Mouse (Mus musculus) right cerebral cortex, postnatal 25 days (tissue): ENCODE measurements around the gene Actg2.
"Not testable (repeated sequence)": the region's sequence is repeated elsewhere in the genome, so short reads cannot be mapped to it uniquely, and the experiment has no call there.

Experiments used
- DNase-seq: peaks from one replicate; pipeline ENCODE4 v3.0.0; 2022

The Actg2 gene

DNA sequence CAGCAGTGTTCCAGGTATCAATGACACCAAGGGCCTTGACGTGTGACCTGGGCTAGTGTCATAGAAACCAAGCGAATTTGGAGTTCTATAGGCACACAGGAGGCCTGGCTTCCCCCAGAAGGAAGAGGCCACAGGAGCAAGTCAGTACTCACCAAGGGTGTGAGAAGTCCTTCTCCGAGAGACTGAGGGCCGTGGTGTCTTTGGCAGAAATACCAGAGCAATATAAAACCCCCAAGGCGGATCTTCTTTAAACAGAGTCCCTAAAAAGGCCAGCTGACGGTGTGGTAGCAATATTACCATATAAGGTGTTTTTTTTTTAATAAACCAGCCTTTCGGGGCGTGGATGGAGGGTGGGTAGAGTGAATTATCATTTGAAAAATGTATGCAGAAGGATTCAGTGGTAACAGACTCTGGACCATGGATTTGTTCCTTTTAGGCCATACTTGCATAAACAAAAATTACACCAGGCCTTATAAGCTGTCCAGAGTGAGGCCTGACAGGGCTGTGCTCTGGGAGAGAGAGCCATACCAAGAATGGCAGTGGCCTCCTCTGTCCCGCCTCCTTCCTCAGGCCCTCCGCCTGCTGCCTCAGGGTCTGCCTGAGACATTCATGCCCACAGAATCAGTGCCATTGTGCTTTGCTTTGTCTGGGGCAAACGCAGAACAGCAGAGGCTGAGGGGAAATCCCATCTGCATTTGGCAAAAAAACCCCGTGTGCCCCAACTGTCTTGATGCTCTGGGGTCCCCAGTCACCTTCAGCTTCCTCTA, at the start of gene Actg2:
Gene Actg2 (minus strand): TSS at position 238 of the 767 bp plus-strand sequence.
- no peak for DNase-seq

DNA sequence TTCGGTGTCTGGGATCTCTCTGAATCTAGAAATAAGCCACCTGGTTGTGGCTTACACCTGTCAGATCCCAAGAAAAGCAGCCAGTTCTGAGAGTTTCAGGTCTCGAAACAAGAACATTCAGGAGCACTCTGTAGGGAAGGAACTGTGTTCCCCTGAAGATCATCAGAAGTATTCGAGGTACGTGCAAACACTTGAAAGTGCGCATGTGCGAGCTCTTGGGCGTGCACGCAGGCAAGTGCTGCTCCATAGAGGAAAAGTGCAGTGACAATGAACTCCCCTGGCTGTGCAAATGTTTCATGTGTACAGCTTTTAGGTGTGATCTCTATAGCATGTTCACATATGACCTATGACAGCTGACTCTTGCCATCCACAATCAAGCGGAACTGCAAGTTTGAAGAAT, 49.3 kb upstream of the Actg2 start:
- not testable (repeated sequence) for DNase-seq

DNA sequence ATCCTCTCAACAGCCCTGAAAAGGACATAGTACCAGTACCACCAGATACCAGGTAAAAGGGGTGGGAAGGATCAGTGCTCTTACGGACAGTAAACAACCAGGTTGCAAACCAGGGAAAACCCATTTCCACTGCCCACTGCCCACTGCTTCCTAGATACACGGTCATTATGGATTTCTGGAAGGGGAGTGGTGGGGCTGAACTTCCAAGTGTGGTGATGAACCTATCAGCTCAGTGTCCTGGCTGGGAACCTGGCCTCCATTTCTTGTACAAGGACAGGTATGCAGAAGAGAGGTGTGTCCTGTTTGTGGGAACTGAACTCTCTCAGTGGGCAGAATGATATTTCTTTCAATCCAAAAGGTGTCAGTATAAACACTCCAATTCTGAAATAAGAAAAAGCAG, 47.5 kb upstream of the Actg2 start:
- no peak for DNase-seq

DNA sequence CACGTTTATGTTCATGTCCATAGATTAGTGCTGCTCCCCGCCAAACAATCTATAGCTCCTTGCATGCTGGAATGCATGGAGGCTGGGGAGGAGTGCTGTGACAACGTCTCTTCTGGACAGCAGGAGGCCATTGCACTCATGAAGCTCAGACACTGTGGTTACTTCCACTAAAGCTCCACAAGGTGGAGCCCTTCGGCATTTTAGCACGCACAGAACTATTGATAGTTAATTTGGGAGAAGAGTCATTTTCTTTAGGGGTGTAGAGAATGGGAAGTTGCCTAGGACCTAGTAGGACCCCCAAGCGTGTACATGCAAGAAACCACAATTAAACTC, 46.8 kb upstream of the Actg2 start:
- DNase-seq = peak; percentile 33

DNA sequence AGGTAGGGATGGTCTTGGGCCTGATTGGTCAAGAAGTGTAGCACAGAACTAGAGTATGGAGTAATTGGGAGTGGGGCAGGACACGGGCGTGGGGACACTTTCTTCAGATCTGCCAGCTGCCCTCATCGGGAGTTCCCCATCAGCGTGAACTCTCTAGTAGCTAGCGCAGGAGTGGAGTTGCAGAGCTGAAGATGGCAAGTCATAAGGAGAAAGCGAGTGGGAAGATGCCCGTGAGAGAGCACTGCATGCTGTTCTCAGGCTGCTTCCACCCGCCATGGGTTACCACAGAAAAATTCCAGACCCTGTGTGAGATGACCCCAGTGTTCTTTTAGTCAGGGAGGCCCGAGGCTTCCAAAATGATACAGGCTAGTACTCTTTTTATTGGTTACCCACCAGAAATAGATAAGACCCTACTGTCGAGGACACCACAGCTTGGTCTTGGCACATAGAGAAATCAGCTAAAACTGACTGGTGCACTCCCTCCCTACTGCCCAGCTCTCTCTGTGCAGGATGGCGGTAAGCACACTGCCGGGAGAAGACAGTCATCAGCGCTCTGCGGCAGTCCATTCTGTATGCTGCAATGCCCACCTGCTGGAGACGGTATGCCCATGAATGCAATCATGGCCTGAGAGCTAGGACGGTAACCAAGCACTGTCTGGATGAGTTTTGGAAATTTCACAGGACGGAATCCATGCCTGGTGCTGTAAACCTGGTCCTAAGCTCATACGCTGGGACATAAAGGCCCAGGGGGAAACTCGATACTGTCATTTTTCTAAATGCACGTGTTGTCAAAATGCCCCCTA, 46.3 kb upstream of the Actg2 start:
- DNase-seq = no peak

DNA sequence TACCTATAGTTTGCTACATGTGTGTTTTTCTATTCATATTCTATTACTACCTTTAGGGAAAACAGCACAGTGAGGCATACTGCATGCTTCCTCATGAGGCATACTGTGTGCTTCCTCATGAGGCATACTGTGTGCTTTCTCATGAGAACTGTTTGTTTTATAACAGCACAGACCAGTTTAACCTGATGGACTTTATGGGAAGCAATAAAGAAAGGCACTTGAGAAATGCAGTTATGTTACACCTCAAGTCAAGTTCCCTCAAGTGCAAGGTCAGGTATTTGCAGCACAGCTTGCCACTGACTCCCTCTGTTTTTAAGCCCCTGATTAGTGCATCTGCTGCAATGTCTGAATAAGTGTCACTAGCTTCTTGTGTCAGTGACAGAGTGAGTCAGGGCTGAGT, 41.5 kb upstream of the Actg2 start:
- no peak for DNase-seq

DNA sequence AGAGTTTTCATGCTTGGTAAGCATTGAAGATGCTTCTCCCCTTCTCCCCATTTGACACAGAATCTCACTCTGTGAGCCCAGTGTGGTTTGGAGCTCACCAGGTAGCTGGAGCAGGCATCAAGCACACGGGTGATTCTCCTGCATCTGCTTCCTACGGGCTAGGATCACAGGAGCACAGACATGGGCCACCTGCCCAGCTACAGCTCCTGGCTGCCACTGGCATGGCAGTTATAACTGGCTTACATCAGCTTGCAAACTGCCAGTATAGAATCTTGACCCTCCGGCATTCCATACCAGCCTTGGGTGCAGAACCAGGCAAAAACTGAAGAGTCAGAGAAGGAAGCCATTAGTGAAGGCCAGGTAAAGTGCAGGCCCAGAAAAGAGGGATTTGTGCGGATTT, 39.5 kb upstream of the Actg2 start:
- DNase-seq = no peak

DNA sequence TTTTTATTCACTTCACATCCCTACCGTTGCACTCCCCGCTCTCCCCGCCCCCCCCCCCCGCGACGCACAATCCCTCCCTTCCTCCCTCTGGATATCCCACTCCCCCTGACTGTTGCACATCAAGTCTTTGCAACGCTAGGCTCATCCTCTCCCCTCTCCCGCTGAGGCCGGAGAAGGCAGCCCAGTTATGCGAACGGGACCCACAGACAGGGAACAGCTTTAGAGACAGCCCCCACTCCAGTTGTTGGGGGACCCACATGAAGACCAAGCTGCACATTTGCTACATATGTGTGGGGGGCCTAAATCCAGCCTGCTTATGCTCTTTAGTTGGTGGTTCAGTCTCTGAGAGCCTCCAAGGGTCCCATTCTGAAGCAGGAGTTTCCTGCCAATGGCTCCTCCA, 36.6 kb upstream of the Actg2 start, which contains the start of gene Stambp:
Gene Stambp (minus strand): TSS at position 59 of the 400 bp plus-strand sequence.
- no peak for DNase-seq

DNA sequence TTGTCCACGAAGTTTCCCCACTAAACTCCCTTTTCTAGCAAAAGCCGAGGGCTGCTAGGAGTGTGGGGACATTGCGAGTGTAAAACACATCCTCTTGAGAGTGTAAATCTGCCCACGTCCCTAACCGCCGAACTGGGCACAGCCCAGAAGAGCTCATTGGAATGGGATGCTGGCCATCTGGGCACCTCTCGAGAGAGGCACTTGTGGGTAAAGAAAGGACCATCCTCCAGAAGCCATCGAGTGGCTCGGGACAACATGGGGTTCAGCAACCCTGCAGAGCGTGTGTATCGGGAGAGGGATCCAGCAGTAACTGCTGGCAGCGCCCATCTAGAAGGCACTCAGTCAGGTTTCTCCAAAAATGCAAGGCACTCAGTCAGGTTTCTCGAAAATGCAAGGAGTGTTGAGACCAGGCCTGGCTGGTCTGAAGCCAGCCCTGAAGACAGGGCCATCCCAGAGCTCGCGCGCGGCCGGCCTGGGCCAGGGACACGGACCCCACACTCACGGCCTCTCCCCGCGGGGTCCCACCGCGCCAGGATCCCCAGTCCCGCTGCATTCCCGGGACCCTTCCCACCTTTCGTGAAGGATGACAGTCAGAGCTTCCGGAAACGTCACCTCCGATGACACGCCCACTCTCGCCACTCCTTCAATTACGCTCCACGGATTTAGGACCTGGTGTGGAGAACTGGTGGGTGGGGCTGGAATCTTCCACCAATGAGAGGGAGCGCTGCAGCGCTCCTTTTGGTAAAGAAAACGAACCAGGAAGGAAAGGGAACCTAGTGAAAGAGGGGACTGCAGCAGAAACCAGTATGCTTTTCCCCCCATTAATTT, 36.0 kb upstream of the Actg2 start:
- DNase-seq = peak; percentile 90

DNA sequence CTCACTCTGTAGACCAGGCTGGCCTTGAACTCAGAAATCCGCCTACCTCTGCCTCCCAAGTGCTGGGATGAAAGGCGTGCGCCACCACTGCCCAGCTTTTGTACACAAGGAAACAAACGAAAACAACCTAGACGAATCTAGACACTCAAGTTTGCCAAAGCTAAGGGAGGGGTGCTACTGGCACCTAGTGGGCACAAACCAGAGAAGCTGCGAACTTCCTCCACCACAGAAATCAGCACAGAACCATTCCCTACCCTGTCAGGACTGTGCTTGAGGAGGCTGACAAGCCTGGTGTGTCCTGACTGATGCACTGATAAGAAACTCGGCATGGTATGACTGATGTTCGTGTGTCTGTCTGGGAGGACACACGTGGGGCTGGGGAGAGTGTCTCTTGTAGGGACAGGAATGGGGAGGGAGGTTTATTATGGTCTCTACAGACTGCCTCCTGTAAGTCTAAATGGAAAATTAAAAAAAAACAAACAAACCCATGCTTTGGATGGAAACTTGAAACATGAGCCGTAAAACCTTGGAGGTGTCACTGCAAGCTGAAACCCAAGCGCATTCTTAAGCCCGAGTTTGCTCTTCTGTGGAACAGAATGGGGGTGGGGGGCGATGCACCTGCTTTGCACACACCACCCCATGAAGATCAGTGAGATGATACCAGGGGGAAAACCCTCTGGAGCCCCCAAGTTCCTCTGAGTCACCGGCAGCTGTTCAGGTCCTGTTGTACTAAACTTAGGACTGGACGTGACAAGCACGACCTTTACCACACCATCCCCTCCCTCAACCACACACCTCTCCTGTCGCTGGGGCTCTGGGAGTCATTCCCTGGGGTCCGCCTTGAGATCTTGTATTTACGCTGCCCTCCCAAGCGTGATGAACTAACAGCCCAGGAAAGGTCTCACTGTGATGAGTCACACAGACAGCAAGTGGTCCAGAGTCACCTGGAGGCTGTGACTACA, 33.1 kb upstream of the Actg2 start:
- DNase-seq = no peak

DNA sequence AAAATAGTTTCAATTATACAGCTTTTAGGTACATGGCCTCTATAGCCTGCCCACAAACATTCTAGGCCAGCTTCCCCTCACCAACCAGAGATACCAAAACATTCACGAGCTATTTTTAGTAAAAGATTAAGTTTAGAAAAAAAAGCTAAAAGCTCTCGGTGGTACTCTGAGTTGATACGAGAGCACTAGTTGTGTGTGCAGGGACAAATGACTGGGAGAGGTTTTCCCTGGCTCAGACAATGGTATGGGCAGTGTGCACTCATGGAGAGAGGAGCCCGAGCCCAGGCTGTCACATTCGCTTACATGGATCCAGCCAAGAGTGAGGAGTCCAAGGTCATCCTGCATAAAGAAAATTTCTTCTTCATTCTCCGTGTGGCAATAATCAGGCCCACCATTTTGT, 19.9 kb upstream of the Actg2 start:
- DNase-seq = no peak

DNA sequence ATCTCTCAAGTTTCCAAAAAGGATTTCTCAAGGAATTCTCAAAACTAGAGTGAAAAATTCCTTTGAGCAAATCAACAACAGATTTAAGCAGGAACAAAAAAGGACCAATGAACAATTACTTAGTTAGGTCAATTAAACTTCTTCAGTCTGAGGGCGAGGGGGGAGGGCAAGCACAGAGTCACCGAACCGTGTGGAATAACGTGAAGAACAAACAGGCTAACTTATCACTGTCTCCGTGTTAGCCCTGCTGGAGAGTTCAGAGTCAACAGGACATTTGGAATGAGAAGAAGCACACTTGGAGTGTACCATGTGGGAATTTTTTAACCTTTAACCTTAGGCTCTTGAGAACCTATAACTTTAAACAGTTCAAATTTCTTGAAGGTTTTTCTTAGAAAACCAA, 12.3 kb upstream of the Actg2 start:
- no peak for DNase-seq

DNA sequence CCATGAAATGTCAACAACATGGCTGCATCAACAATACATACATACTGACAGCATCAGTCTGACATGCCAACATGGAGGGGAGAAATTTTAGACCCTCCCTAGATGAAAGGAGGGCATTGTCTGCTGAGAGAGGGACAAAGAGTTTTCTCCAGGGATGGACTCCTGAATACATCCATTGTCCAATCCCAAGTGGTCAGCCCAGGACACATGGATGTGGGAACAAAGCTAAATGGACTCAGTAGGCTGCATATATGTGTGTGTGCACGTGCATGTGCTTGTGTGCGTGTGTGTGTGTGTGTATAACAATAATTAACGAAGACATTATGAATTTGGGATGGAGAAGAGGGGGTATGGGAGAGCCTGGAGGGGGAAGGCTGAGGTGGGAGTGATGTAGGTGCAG, 9.7 kb upstream of the Actg2 start:
- DNase-seq = no peak

DNA sequence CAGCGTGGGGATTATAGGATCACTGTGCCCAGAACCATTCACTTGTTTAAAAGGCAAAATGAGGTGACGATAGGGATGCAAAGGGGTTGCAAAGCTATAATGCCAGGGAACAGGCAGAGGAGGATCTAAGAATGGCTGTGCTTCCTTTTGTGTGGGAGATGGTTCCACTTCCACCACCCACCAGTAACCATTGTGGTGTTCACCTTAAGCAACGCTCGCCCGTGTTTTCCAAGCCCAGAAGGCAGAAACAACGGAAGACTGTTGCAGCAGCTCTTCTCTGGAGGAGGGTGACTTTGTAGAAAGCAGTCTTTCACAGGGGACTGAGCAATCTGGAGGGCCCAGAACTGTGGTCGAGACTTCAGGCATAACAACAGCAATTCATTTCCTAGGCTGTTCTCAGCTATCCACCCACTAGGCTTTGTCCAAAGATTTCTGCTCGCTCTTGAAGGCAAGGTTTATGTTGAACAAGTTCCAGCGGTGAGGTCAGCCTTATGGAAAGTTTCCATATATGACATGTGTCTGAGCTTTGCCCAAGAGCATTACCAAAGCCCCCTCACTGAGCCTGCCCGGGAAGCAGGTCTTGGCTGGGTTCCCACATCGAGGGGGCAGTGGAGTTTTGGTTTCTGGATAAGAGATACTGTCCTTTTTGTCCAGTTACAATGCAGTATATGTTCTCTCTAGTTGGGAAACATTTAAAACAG, 5.8 kb upstream of the Actg2 start:
- peak; percentile 19 for DNase-seq

DNA sequence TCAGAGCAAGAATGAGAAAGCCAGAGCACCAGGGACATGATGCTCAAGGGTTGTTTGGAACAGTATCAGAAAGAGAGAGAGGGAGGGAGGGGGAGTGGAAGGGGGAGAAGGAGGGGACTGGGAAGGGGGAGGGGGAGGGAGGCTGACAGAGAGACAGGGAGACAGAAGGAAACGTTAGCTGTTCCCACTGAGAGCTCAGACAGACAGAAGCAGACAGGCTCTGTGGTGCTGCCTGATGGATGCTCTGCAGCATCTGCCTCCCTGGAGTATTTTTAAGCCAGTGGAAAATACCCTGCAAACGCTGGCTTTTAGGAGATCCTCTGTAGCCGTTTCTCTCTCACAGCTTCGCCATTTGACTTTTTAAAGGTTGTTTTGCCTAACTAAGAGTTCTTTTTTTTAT, 4.0 kb upstream of the Actg2 start:
- DNase-seq = no peak

DNA sequence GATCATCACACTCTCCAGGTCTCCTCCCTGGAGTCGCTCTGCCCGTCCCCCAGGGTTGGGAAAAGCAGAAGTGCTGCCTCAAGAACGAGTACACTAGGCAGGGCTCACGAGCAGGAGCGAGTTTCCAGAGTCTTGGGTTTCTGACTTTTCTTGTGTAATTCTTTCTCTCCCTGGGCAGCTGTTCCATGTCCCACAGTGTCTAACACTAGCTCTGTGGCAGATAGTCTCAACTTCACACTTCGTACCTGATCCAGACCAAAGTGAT, 662 bp upstream of the Actg2 start:
- DNase-seq = no peak

DNA sequence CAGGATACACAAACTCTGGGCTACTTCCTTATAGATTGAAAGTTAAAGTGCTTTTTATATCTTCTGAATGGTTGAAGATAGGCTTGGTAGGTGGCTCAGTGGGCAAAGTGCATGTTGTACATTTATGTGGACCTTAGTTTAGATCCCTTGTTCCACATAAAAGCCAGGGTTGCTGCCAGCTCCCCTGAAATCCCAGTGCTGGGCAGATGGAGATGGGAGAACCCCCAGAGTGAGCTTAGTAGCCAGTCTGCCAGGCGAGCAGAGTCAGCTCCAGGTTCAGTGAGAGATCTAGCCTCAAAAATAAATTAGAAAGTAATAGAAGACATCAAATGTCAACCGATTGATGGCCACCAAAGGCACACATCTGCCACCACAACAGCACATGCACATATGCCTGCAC, 3.5 kb downstream of the Actg2 start:
- no peak for DNase-seq

DNA sequence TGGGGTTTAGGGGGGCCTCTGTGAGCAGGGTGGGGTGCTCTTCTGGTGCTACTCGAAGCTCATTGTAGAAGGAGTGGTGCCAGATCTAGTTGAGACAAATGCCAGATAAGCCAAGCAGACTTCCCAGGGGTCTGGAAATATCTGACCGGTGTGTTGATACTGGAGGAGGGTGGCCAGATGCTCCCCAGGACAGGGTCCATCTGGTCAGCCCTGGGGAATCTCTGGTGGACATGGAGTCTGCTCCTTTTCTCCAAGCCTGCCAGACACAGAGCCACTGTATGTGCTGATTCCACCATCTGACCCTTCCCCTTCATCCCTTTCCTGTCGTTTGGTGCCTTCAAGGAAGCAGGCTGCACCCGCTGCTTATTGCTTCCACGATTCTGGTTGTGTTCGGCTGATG, 12.9 kb downstream of the Actg2 start:
- DNase-seq = no peak

DNA sequence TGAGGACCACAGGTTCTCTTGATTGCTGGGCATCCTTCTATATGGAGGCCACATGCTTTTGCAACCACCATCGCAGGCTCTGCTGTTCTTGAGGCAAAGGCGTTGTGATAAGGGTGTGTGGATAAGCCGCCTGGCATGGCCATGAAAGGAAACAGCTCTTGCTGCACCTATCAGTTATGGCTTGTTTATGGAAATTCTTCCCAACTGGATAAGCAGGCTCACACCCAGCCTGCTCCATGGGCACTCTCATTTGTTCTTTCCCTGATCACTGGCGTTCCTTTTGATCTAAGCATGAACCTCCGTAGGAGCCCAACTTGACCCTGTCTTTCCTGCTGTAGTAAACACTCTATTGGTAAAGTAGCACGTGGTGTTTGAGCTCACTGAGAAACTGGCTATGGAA, 14.3 kb downstream of the Actg2 start:
- DNase-seq = no peak

DNA sequence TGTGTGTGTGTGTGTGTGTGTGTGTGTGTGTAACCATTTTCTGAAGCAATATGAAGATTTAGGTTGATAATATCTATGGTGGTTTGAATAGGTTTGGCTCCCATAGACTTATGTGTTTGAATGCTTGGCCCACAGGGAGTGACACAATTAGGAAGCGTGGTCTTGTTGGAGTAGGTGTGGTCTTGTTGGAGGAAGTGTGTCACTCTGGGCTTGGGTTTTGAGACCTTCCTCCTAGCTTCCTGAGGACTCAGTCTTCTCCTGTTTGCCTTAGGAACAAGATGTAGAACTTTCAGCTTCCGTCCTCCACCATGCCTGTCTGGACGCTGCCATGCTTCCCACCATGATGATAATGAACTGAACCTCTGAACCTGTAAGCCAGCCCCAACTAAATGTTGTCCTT, 17.4 kb downstream of the Actg2 start:
- DNase-seq = no peak

DNA sequence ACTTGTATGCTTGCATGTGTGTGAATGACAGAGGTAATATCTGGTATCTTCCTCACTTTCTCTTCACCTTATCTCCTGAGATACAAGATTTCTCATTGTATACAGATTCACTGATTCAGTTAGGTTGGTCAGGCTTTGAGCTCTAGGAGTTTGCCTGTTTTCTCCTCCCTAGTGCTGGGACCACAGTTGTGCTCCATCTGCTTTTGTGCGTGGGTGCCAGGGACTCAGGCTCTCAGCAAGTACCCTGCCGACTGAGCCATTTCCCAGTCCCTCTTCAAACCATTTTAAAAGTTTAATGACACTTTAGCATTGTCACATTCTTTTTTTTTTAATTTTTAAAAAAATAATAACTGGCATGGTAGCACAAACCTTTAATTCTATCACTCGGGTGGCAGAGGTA, 20.9 kb downstream of the Actg2 start:
- DNase-seq = no peak

DNA sequence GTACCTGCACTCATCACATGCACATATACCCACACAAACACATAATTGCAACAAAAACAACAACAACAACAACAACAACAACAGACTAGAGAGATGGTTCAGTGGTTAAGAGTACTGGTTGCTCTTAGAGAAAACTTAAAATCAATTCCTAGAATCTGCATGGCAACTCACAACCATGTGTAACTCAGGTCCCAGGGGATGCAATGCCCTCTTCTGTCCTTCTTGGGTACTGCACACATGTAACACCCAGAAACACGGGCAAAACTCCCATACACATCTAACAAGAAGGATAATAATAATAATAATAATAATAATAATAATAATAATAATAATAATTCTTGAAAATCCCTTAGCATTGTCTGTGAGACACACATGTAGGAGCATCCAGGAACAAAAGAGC, 23.6 kb downstream of the Actg2 start:
- no peak for DNase-seq
